18 mouse cellular contexts compared by ENCODE assay signal in the genomic region with DNA sequence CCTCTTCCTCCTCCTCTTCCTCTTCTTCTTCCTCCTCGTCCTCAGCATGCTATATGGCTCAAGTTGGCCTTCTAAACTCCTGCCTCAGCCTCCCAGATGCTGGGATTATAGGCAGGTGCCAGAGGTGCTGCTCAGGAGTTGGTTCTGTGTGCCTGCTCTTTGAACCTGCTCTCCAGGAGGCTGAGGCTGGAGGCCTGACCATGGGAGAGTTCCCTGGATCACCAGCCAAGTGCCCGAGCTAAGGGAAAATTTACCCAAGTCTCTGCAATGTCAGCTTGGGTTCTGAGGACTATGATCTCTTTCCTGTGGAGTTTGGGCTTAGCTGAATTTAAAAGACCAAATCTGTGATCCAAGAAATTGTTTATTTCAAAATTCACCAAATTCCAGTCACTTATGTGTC. TPM values are rescaled to one million over a fixed set of nuclear protein-coding genes. Genes with fewer than 3 reads are reported as not detected.
A peak's percentile ranks its signal among the peaks of the same experiment; 100 is the strongest.
DNase-seq lines count a peak whose midpoint lies in the region; ATAC-seq lines count a peak whose summit lies in the region.
"Had no signal": no experiment of that assay in that cellular context is flagged by ENCODE, and none has a peak within 500 bp of the region (broad histone marks: within the 10 kb centered on the region; RNA-seq: fewer than 3 reads in every experiment).

No protein-coding gene starts in this region.

- peak overlapping the region; percentile 8; the same call in 1 of the 2 replicates for H3K27ac ChIP-seq in hindbrain, embryonic 10.5 days
- H3K27ac ChIP-seq in hindbrain, embryonic 14.5 days = no peak overlapping the region
- H3K27ac ChIP-seq: embryonic facial prominence, embryonic 12.5 days; forebrain, embryonic 15.5 days; hindbrain, embryonic 15.5 days had no signal

- no peak overlapping the region for H3K4me3 ChIP-seq in hindbrain, embryonic 10.5 days
- no peak overlapping the region for H3K4me3 ChIP-seq in hindbrain, embryonic 14.5 days (replicated peaks; ENCODE audit: low read length)
- H3K4me3 ChIP-seq: embryonic facial prominence, embryonic 12.5 days; forebrain, embryonic 15.5 days; heart, embryonic 12.5 days; hindbrain, embryonic 15.5 days had no signal

- peaks cover 7% of the 10 kb centered on the region for H3K4me1 ChIP-seq in hindbrain, embryonic 10.5 days (replicated peaks)
- no peaks in the 10 kb centered on the region for H3K4me1 ChIP-seq in hindbrain, embryonic 14.5 days (replicated peaks; ENCODE audit: control insufficient read depth, insufficient read depth, low read length)
- H3K4me1 ChIP-seq: forebrain, embryonic 15.5 days; hindbrain, embryonic 15.5 days had no signal

- H3K9ac ChIP-seq in hindbrain, embryonic 14.5 days = no peak overlapping the region
- H3K9ac ChIP-seq: embryonic facial prominence, embryonic 12.5 days; forebrain, embryonic 15.5 days; heart, embryonic 12.5 days; hindbrain, embryonic 15.5 days had no signal

- WGBS in hindbrain, embryonic 10.5 days = 70% methylated on average over 2 of the region's 2 CpGs
- 83% methylated on average over 2 of the region's 2 CpGs for WGBS in hindbrain, embryonic 14.5 days

- H3K9me3 ChIP-seq in hindbrain, embryonic 10.5 days = no peaks in the 10 kb centered on the region
- H3K9me3 ChIP-seq in hindbrain, embryonic 14.5 days (ENCODE audit: control insufficient read depth, low read length) = no peaks in the 10 kb centered on the region
- H3K9me3 ChIP-seq: embryonic facial prominence, embryonic 12.5 days; forebrain, embryonic 15.5 days; G1E; heart, embryonic 12.5 days; hindbrain, embryonic 15.5 days had no signal

- H3K4me2 ChIP-seq in hindbrain, embryonic 14.5 days (replicated peaks) = no peak overlapping the region
- H3K4me2 ChIP-seq: embryonic facial prominence, embryonic 12.5 days; forebrain, embryonic 15.5 days; heart, embryonic 12.5 days; hindbrain, embryonic 15.5 days had no signal

- no peak for DNase-seq in hindbrain, embryonic 10.5 days (ENCODE audit: low spot score)
- DNase-seq in hindbrain, embryonic 14.5 days (ENCODE audit: low spot score) = no peak
- DNase-seq in kidney, adult 8-10 months = peak; percentile 59 to 71
- no peak for DNase-seq in kidney, postnatal 4 days
- peak; percentile 23 for DNase-seq in kidney, postnatal 14 days
- no peak for DNase-seq in embryo, embryonic 11 days
- DNase-seq in thymus, postnatal 25 days = no peak
- DNase-seq: adrenal gland, adult 8-10 months; cerebellum, adult 11 months; cerebellum, adult 8-10 months; cerebellum, postnatal 14 days; gastrocnemius, postnatal 36 days had no signal

- ATAC-seq in hindbrain, embryonic 14.5 days (ENCODE audit: low FRiP score) = no peak
- ATAC-seq: CD4-positive, CD25-positive, alpha-beta regulatory T cell, adult 4 months; forebrain, embryonic 15.5 days had no signal

- H3K27me3 ChIP-seq in hindbrain, embryonic 10.5 days (ENCODE audit: insufficient read depth, poor library complexity, severe bottlenecking) = no peaks in the 10 kb centered on the region
- H3K27me3 ChIP-seq in hindbrain, embryonic 14.5 days (ENCODE audit: control insufficient read depth, insufficient read depth, low read length) = no peaks in the 10 kb centered on the region
- H3K27me3 ChIP-seq: embryonic facial prominence, embryonic 12.5 days; forebrain, embryonic 15.5 days; heart, embryonic 12.5 days; hindbrain, embryonic 15.5 days had no signal

- no peaks in the 10 kb centered on the region for H3K36me3 ChIP-seq in hindbrain, embryonic 10.5 days
- H3K36me3 ChIP-seq in hindbrain, embryonic 14.5 days (replicated peaks; ENCODE audit: control insufficient read depth, insufficient read depth) = no peaks in the 10 kb centered on the region
- H3K36me3 ChIP-seq: embryonic facial prominence, embryonic 12.5 days; forebrain, embryonic 15.5 days; G1E; heart, embryonic 12.5 days; hindbrain, embryonic 15.5 days had no signal

RNA-seq across cellular contexts. Expression of a gene that starts 51.8 kb away (rescaled TPM):
- 21.0 and 27.3 TPM in 2 replicates for polyA plus RNA-seq in hindbrain, embryonic 10.5 days (2016; fragmentation: Nextera tagmentation; extraction: Ambion mirVana)
- 23.9 and 28.8 TPM in 2 replicates for polyA plus RNA-seq in hindbrain, embryonic 14.5 days (2014; fragmentation: Nextera tagmentation; extraction: Ambion mirVana)
- polyA plus RNA-seq: G1E had no signal

Comparison
In these comparisons a context has a peak if more than half of its experiments do, and no peak if none do; other contexts are left out.
1. DNase-seq: peak in kidney, adult 8-10 months (2 of 2) and kidney, postnatal 14 days (single experiment); none in hindbrain, embryonic 10.5 days (single experiment), hindbrain, embryonic 14.5 days (single experiment), kidney, postnatal 4 days (0 of 2), embryo, embryonic 11 days (single experiment) and thymus, postnatal 25 days (single experiment).